Mouse (Mus musculus) megakaryocyte, embryonic 14.5 days (primary cell): ENCODE measurements around the gene Cdh5. TPM values are rescaled to one million over a fixed set of nuclear protein-coding genes. Genes with fewer than 3 reads are reported as not detected.
A peak's percentile ranks its signal among the peaks of the same experiment; 100 is the strongest.
"Not testable (repeated sequence)": the region's sequence is repeated elsewhere in the genome, so short reads cannot be mapped to it uniquely, and the experiment has no call there.

Experiments used
- H3K27me3 ChIP-seq: replicated peaks from 2 replicates; pipeline ENCODE3; 2012; ENCODE audit warnings: inconsistent platforms
- H3K36me3 ChIP-seq: replicated peaks from 2 replicates; pipeline ENCODE3; 2012; ENCODE audit warnings: low read length, inconsistent platforms, mixed read lengths
- H3K4me1 ChIP-seq: 2 replicates; pipeline ENCODE4 v1.6.1; 2012; ENCODE audit warnings: inconsistent platforms
- H3K4me3 ChIP-seq: replicated peaks from 2 replicates; pipeline ENCODE3; 2012; ENCODE audit warnings: moderate library complexity, mild to moderate bottlenecking, inconsistent platforms
- H3K9me3 ChIP-seq: 2 replicates; pipeline ENCODE4 v1.6.1; 2012; ENCODE audit warnings: inconsistent platforms
- FLI1 ChIP-seq: IDR thresholded peaks from 2 replicates; pipeline ENCODE4 v1.6.1; 2012; ENCODE audit warnings: low read length, inconsistent platforms, mixed read lengths
- GATA1 ChIP-seq: IDR thresholded peaks from 3 replicates; pipeline ENCODE4 v1.6.1; 2012; ENCODE audit warnings: mixed read lengths, low read length, inconsistent platforms, borderline replicate concordance
- polyA plus RNA-seq: library from polyadenylated mRNA; stranded (reverse); fragments of >175 nt; gene quantifications from 2 replicates; pipeline ENCODE4 v1.2.3, GENCODE M21; 2012; ENCODE audit warnings: low replicate concordance; ENCODE audit not compliant: insufficient read depth

Gene Cdh5
- 0.41 TPM in 2 replicates for polyA plus RNA-seq

- H3K9me3 ChIP-seq, result no peaks in the 10 kb centered on the region
- no peaks in the 10 kb centered on the region for H3K36me3 ChIP-seq
- H3K27me3 ChIP-seq, result peaks cover 32% of the 10 kb centered on the region
- peaks cover 63% of the 10 kb centered on the region for H3K4me1 ChIP-seq
- H3K4me3 ChIP-seq, result no peak within 1 kb of the TSS
- TF ChIP-seq GATA1 (no peak), FLI1 (no peak)
Observed at GRCm38 (mm10) chr8:104101415-104101814, at the start of gene Cdh5. TSS of gene Cdh5 (plus strand) at chr8:104101625.

DNA sequence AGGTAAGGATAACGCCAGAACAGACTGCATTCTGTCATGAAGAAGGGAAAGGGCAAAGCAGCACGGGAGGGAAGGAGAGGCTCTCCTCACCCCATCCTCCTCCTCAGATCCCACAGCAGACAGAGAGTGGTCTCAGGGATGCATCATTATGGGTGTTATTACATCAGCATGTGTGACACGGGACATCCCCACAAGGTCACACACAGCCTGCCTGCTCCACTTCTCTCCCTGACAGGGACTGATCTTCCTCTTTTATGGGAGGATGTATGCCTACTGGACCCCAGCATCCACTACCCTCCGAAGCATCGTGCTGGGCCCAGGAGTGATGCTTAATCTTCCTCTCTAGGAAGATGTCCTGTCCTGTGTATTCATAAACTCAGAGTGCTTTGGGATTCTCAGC lies 41.5 kb upstream of the Cdh5 start:
- Histone ChIP-seq H3K4me3 (no peak overlapping the region), H3K27me3 (peaks cover 10% of the 10 kb centered on the region), H3K36me3 (no peaks in the 10 kb centered on the region), H3K4me1 (no peaks in the 10 kb centered on the region), H3K9me3 (no peaks in the 10 kb centered on the region; the same call in 1 of the 2 replicates)
- TF ChIP-seq FLI1 (no peak), GATA1 (no peak)

- Histone ChIP-seq H3K4me3 (no peak overlapping the region), H3K9me3 (peaks cover 4% of the 10 kb centered on the region; the same call in 1 of the 2 replicates)
Observed at GRCm38 (mm10) chr8:104060446-104060845, 41.0 kb upstream of the Cdh5 start.

DNA sequence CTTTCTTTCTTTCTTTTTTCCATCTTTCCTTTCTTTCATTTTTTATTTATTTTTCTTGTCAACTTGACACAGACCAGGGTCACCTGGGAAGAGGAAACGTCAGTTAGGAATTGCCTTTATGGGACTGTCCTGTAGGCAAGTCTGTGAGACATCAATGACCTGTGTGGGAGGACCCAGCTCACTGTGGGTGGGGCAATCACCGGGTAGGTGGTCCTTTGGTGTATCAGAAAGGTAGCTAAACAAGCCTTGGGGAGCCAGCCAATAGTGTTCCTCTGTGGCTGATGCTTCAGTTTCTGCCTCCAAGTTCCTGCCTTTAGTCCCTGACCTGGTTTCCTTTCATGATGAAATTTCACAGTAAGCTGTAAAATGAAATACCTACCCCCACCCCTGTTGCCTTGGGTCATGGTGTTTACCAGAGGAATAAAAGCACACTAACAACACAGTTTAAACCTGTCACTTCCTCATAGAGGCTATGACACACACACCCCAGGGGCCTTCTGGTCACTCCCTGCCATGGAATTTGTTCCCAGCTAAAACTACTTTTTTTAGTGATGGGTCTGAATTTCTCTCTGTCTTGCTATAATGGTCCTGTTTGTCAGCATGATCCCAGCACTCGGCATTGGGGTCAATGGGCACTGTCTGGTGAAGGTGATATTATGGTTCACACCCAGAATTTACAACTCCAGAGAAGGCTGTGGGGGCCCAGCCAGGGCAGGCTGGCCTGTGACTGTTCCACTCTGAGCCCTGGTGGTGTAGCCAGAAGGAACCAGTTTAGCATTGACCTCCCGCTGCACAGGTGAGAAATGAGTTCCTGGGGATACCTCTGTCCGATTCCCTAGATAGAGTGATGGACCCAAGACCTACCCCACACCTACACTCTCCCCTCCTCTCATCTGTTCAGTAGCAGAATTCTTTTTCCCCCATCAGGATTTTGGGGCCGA lies 40.1 kb upstream of the Cdh5 start:
- peaks cover 13% of the 10 kb centered on the region for H3K27me3 ChIP-seq
- TF ChIP-seq GATA1 (no peak), FLI1 (no peak)
- H3K36me3 ChIP-seq, result no peaks in the 10 kb centered on the region
- H3K9me3 ChIP-seq, result peaks cover 4% of the 10 kb centered on the region; the same call in 1 of the 2 replicates
- no peaks in the 10 kb centered on the region for H3K4me1 ChIP-seq
- H3K4me3 ChIP-seq, result no peak overlapping the region

More at GRCm38 (mm10) chr8:104060446-104060845, 41.0 kb upstream of the Cdh5 start:
- Histone ChIP-seq H3K4me1 (no peaks in the 10 kb centered on the region), H3K36me3 (no peaks in the 10 kb centered on the region), H3K27me3 (peaks cover 10% of the 10 kb centered on the region)
- TF ChIP-seq GATA1 (no peak), FLI1 (no peak)

DNA sequence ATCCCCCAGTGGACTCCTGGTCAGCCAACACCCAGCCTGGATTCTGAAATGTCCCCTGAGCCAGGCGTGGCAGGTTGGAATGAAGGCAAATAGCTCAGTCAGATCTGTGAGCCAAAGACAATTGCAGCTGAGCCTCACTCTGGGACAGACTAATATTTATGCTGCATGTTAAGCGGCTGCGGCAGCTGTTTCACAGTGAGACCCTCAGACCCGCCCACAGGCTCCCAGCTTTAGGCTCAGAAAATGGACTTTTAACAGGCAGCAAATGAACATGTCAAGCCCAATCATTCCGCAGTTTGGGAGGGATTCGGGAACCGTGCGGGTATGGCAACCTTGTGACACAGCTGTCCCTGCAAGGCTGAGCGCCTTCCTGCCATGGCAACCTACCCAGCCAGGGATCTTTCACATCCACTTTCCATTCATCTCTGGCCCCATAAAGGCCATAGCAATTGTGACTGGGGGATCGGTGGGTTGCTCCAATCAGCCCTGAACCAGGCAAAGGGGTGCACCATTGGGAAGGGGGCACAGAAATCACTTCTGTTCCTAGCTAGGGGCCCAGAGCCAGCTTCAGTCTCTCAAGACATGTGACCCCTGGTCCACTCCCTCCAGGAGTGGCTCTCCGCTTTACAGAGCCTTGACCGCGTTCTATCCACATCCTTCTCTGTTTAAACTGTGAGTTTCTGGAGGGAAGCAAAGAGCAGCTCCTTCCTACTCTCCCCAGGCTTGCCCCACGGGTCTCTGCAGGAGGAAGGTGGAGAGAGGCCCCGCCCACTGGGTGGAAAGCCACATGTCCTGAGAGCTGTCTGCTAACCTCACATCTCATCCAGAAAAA lies 39.2 kb upstream of the Cdh5 start:
- H3K4me1 ChIP-seq, result no peaks in the 10 kb centered on the region
- H3K4me3 ChIP-seq, result no peak overlapping the region
- peaks cover 13% of the 10 kb centered on the region for H3K27me3 ChIP-seq
- TF ChIP-seq FLI1 (no peak), GATA1 (no peak)
- H3K9me3 ChIP-seq, result peaks cover 4% of the 10 kb centered on the region; the same call in 1 of the 2 replicates
- no peaks in the 10 kb centered on the region for H3K36me3 ChIP-seq

DNA sequence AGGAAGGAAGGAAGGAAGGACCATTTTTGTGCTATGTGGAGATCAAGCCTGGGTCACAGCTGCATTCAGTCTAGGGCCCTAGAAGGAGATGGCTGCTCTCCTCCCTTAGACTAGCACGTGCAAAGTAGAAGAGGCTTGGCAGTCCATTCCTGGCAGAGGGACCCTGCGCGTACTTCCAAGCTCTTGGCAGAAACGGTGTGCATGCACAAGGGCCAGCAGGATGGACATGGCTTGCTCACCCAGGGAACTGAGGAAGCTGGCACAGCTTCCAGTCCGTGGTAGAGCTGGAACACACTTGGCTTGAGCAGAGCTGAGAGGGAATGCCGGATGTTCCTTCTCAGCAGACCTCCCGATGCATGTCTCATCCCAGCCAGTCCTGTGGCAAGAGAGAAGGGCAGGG lies 36.2 kb upstream of the Cdh5 start:
- Histone ChIP-seq H3K4me1 (peaks cover 4% of the 10 kb centered on the region), H3K27me3 (peaks cover 6% of the 10 kb centered on the region), H3K36me3 (no peaks in the 10 kb centered on the region), H3K9me3 (peaks cover 4% of the 10 kb centered on the region; the same call in 1 of the 2 replicates), H3K4me3 (no peak overlapping the region)
- TF ChIP-seq GATA1, result no peak
- TF ChIP-seq FLI1, result no peak

DNA sequence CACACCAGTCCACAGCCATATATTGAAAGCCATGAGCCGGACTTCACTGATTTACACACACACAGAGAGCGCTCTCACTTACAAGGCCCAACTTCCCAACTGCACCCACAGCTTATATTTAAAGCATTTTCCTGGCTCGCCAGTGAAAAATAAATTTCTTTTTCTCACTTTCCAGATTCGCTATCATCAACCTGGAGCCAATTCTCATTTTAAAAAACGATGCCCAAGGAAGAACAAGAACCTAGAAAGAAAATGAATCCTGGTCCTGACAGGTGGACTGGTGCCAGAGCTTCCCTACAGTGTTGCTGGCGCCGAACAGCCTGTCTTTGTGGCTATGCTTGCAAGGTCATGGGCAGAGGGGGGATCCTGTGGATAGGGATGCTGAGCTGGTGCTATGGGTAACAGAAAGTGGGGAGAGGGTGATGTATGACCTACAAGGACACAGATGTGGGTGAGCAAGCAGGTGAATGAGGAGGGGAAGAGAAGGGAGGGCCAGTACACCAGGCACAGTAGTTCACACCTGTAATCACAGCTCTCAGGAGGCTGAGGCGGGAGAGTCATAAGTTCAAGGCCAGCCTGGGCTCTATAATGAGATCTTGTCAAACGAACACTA lies 35.4 kb upstream of the Cdh5 start:
- Histone ChIP-seq H3K36me3 (no peaks in the 10 kb centered on the region), H3K9me3 (peaks cover 4% of the 10 kb centered on the region; the same call in 1 of the 2 replicates), H3K4me3 (peak overlapping the region; percentile 0), H3K27me3 (peaks cover 3% of the 10 kb centered on the region), H3K4me1 (peaks cover 4% of the 10 kb centered on the region)
- no peak for TF ChIP-seq FLI1
- TF ChIP-seq GATA1, result no peak

DNA sequence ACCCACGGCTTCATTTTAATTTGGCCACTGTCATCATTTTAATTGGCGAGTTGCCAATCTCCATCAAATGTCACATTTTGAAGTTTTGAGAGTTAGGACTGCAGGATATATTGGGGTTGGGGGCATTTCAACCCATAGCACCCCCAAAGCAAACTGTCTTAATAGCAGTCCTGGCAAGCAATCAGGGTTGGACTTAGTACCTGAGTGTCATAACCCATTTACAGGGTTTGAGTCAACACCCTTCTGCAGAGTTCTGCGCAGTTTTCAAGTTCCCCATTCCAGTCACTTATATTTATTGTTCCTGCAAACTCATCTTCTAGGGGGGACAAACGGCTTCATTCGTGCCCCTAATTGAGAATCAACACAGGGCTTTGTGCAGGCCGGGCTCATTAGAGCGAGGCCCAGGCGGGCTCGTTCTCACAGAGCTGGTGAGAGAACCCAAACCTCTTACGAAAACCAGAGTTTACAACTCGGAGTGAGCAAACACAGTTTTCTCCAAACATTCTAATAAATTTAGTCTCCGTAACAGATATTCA lies 34.0 kb upstream of the Cdh5 start:
- H3K4me1 ChIP-seq, result peaks cover 4% of the 10 kb centered on the region
- H3K27me3 ChIP-seq, result peaks cover 3% of the 10 kb centered on the region
- TF ChIP-seq GATA1, result no peak
- no peak overlapping the region for H3K4me3 ChIP-seq
- peaks cover 4% of the 10 kb centered on the region; the same call in 1 of the 2 replicates for H3K9me3 ChIP-seq
- H3K36me3 ChIP-seq, result no peaks in the 10 kb centered on the region

DNA sequence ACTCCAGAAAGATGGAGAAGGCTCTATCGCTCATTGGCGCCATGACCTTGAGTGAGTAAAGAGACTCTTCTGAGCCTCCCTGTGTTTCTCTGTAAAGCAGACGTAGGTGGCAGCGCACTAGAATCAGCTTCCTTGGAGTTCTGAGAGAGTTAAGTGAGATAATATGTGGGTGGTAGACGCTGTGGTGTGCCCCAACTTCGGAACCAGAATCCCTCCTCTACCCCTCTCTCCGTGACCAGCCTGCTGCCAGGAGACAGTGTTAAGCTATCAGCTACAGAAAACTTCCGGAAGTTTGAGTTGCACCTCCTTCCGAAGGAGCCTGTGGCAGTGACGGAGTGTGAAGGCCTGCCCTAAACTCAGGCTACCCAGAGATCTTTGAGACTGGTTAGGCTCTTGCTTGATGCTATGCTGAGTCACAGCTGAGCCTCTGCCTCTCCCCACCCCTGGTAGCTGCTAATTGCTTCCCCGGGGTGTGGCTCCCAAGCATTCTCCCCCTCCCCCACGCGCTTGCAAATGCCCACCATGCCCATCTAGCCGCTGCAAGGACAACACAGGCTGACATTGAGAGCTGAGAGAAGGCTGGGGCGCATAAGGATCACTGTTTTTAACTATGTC lies 32.9 kb upstream of the Cdh5 start:
- Histone ChIP-seq H3K27me3 (peaks cover 3% of the 10 kb centered on the region), H3K9me3 (peaks cover 4% of the 10 kb centered on the region; the same call in 1 of the 2 replicates), H3K36me3 (no peaks in the 10 kb centered on the region), H3K4me3 (no peak overlapping the region), H3K4me1 (peaks cover 4% of the 10 kb centered on the region)
- TF ChIP-seq FLI1 (no peak), GATA1 (no peak)

DNA sequence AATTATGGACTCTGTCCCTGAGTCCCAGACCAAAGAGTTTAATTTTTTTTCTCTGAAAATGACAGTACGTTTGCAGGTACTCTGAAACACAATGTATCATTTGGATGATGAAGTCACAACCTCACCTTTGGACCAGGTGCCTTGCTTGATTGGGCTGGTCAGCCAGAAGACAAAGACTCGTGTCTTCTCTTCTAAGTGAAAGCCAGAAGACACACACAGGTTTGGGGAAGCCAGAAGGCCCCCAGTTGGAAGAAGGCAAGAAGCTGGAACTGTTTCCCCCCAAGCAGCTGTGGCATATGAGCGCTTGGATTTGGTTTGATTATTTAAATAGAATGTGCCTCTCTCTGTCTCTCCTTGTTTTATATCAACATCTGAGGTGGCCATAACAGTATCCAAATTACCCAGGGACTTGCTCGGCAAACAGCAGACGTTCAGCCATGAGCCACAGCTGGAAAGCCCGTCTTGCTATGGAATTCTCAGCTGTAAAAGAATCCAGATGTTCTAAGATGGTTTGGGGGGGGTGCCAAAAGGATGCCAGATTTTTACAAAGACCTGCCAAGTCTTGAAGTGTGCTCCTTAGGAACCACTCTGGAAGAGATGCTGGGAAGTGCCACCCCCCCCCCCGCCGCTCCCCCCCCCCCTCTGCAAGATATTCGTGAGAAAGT lies 31.1 kb upstream of the Cdh5 start:
- H3K4me3 ChIP-seq, H3K4me1 ChIP-seq, H3K9me3 ChIP-seq, H3K36me3 ChIP-seq, H3K27me3 ChIP-seq: not testable (repeated sequence)
